Mouse (Mus musculus) MEL (cell line): ENCODE data around the gene Gm20425. TPM values are rescaled to one million over a fixed set of nuclear protein-coding genes. Genes with fewer than 3 reads are reported as not detected.

ENCODE experiments used
- DNase-seq: peaks from one replicate; pipeline ENCODE4 v3.0.0; 2011; ENCODE audit warnings: low read depth, low spot score
- H3K27ac ChIP-seq: 2 replicates; pipeline ENCODE4 v1.5.1; 2012; ENCODE audit warnings: low read depth, mild to moderate bottlenecking, control low read depth, low read length, moderate library complexity; ENCODE audit not compliant: control insufficient read depth
- H3K27me3 ChIP-seq, 2 experiments: fragments of 150-350 bp in 1 of 2; sonication (generic) in 1 of 2; 2 replicates each; pipeline ENCODE4 v1.6.1; 2012; ENCODE audit warnings: low read length in 2 of 2, mild to moderate bottlenecking in 2 of 2, improper control_type of control experiment in 1 of 2, moderate library complexity in 1 of 2; ENCODE audit not compliant: insufficient read depth in 2 of 2, control insufficient read depth in 1 of 2
- H3K36me3 ChIP-seq, 2 experiments: 2 replicates each; pipeline ENCODE4 v1.6.1; 2012 to 2014; ENCODE audit warnings: low read length in 2 of 2, improper control_type of control experiment in 1 of 2, inconsistent platforms in 1 of 2, mild to moderate bottlenecking in 1 of 2; ENCODE audit not compliant: insufficient read depth in 2 of 2, control insufficient read depth in 1 of 2
- H3K4me1 ChIP-seq, 2 experiments: fragments of 150-350 bp in 1 of 2; sonication (generic) in 1 of 2; 2 replicates each; pipeline ENCODE4 v1.6.1; 2012; ENCODE audit warnings: low read length in 2 of 2, improper control_type of control experiment in 1 of 2, mild to moderate bottlenecking in 1 of 2; ENCODE audit not compliant: insufficient read depth in 2 of 2, control insufficient read depth in 1 of 2
- H3K4me3 ChIP-seq, 2 experiments: fragments of 150-350 bp in 1 of 2; sonication (generic) in 1 of 2; 2 replicates each; pipeline ENCODE4 v1.5.1; 2012; ENCODE audit warnings: low read depth in 2 of 2, low read length in 2 of 2, mild to moderate bottlenecking in 2 of 2, moderate library complexity in 2 of 2, control low read depth in 1 of 2, improper control_type of control experiment in 1 of 2; ENCODE audit not compliant: control insufficient read depth in 1 of 2, insufficient read depth in 1 of 2
- H3K79me2 ChIP-seq: 2 replicates; pipeline ENCODE4 v1.6.1; 2012; ENCODE audit warnings: mild to moderate bottlenecking, low read length, moderate library complexity; ENCODE audit not compliant: control insufficient read depth, poor library complexity, insufficient read depth
- H3K9ac ChIP-seq: 2 replicates; pipeline ENCODE4 v1.6.1; 2012; ENCODE audit warnings: low read depth, mild to moderate bottlenecking, control low read depth, low read length, moderate library complexity; ENCODE audit not compliant: control insufficient read depth, poor library complexity, severe bottlenecking
- H3K9me3 ChIP-seq: fragments of 150-350 bp; sonication (generic); replicated peaks from 2 replicates; pipeline ENCODE4 v1.6.1; 2012; ENCODE audit warnings: mild to moderate bottlenecking, low read length, improper control_type of control experiment, moderate library complexity; ENCODE audit not compliant: insufficient read depth
- CHD2 ChIP-seq: IDR thresholded peaks from 2 replicates; pipeline ENCODE4 v1.6.1; 2011; ENCODE audit warnings: low read length, improper control_type of control experiment
- CTCF ChIP-seq, 3 experiments: IDR thresholded peaks in 2 of 3; conservative IDR thresholded peaks in 1 of 3; 2 replicates each; pipeline ENCODE4 v1.5.1; 2011 to 2012; ENCODE audit warnings: low read length in 3 of 3, low read depth in 2 of 3, mild to moderate bottlenecking in 2 of 3, improper control_type of control experiment in 1 of 3, inconsistent platforms in 1 of 3, mixed read lengths in 1 of 3, moderate library complexity in 1 of 3; ENCODE audit not compliant: control insufficient read depth in 1 of 3, insufficient read depth in 1 of 3, poor library complexity in 1 of 3, severe bottlenecking in 1 of 3
- E2F4 ChIP-seq: IDR thresholded peaks from 2 replicates; pipeline ENCODE4 v1.6.1; 2011; ENCODE audit warnings: low read depth, low read length, improper control_type of control experiment, borderline replicate concordance
- ETS1 ChIP-seq: IDR thresholded peaks from 2 replicates; pipeline ENCODE4 v1.6.1; 2012; ENCODE audit warnings: low read depth, mild to moderate bottlenecking, inconsistent platforms, low read length, improper control_type of control experiment, moderate library complexity
- GATA1 ChIP-seq: IDR thresholded peaks from 2 replicates; pipeline ENCODE4 v1.6.1; 2011; ENCODE audit warnings: low read depth, low read length, improper control_type of control experiment
- HCFC1 ChIP-seq: IDR thresholded peaks from 2 replicates; pipeline ENCODE4 v1.6.1; 2012; ENCODE audit warnings: low read depth, mild to moderate bottlenecking, inconsistent platforms, low read length, improper control_type of control experiment, moderate library complexity
- JUND ChIP-seq: IDR thresholded peaks from 2 replicates; pipeline ENCODE4 v1.6.1; 2011; ENCODE audit warnings: low read depth, mild to moderate bottlenecking, improper control_type of control experiment, low read length
- MAFK ChIP-seq: IDR thresholded peaks from 2 replicates; pipeline ENCODE4 v1.6.1; 2011; ENCODE audit warnings: low read depth, mild to moderate bottlenecking, low read length, improper control_type of control experiment, borderline replicate concordance
- MAZ ChIP-seq: IDR thresholded peaks from 2 replicates; pipeline ENCODE4 v1.6.1; 2012; ENCODE audit warnings: low read depth, mild to moderate bottlenecking, inconsistent platforms, low read length, improper control_type of control experiment
- MEF2A ChIP-seq: IDR thresholded peaks from 2 replicates; pipeline ENCODE4 v1.6.1; 2014; ENCODE audit warnings: low read depth, mild to moderate bottlenecking, inconsistent platforms, low read length, improper control_type of control experiment; ENCODE audit not compliant: poor library complexity, insufficient replicate concordance, severe bottlenecking; ENCODE audit errors: extremely low read depth
- MYB ChIP-seq: IDR thresholded peaks from 2 replicates; pipeline ENCODE4 v1.6.1; 2011; ENCODE audit warnings: mild to moderate bottlenecking, low read depth, low read length, improper control_type of control experiment
- MYC ChIP-seq: IDR thresholded peaks from 2 replicates; pipeline ENCODE4 v1.6.1; 2011; ENCODE audit warnings: low read depth, mild to moderate bottlenecking, low read length, improper control_type of control experiment, moderate library complexity
- NELFE ChIP-seq: IDR thresholded peaks from 2 replicates; pipeline ENCODE4 v1.6.1; 2011; ENCODE audit warnings: low read depth, low read length, improper control_type of control experiment
- NRF1 ChIP-seq: IDR thresholded peaks from 2 replicates; pipeline ENCODE4 v1.6.1; 2014; ENCODE audit warnings: low read depth, mild to moderate bottlenecking, inconsistent platforms, low read length, improper control_type of control experiment, moderate library complexity; ENCODE audit not compliant: poor library complexity, insufficient read depth, severe bottlenecking
- POLR2AphosphoS2 ChIP-seq: IDR thresholded peaks from 2 replicates; pipeline ENCODE4 v1.6.1; 2011; ENCODE audit warnings: low read length, improper control_type of control experiment
- RAD21 ChIP-seq: IDR thresholded peaks from 2 replicates; pipeline ENCODE4 v1.6.1; 2011; ENCODE audit warnings: mild to moderate bottlenecking, low read depth, low read length, improper control_type of control experiment
- RCOR1 ChIP-seq: IDR thresholded peaks from 2 replicates; pipeline ENCODE4 v1.6.1; 2012; ENCODE audit warnings: low read depth, mild to moderate bottlenecking, inconsistent platforms, low read length, improper control_type of control experiment
- SMC3 ChIP-seq: IDR thresholded peaks from 2 replicates; pipeline ENCODE4 v1.6.1; 2011; ENCODE audit warnings: low read depth, low read length, improper control_type of control experiment
- TAL1 ChIP-seq: IDR thresholded peaks from 2 replicates; pipeline ENCODE4 v1.6.1; 2012; ENCODE audit warnings: mild to moderate bottlenecking, inconsistent platforms, low read length, moderate library complexity, mixed read lengths
- USF1 ChIP-seq: IDR thresholded peaks from 2 replicates; pipeline ENCODE4 v1.6.1; 2014; ENCODE audit warnings: low read depth, mild to moderate bottlenecking, inconsistent platforms, low read length, improper control_type of control experiment, moderate library complexity
- USF2 ChIP-seq, 2 experiments: IDR thresholded peaks; 2 replicates each; pipeline ENCODE4 v1.6.1; 2011 to 2012; ENCODE audit warnings: improper control_type of control experiment in 2 of 2, low read length in 2 of 2, borderline replicate concordance in 1 of 2, inconsistent platforms in 1 of 2, low read depth in 1 of 2, mild to moderate bottlenecking in 1 of 2; ENCODE audit not compliant: insufficient read depth in 1 of 2
- ZKSCAN1 ChIP-seq: IDR thresholded peaks from 2 replicates; pipeline ENCODE4 v1.6.1; 2012; ENCODE audit warnings: low read depth, mild to moderate bottlenecking, inconsistent platforms, low read length, improper control_type of control experiment, moderate library complexity
- ZMIZ1 ChIP-seq: IDR thresholded peaks from 2 replicates; pipeline ENCODE4 v1.6.1; 2012; ENCODE audit warnings: low read depth, mild to moderate bottlenecking, inconsistent platforms, low read length, improper control_type of control experiment, moderate library complexity
- polyA plus RNA-seq, 2 experiments: library from polyadenylated mRNA; stranded (reverse) in 1 of 2; unstranded in 1 of 2; fragments of >175 nt in 1 of 2; fragments of >200 nt in 1 of 2; gene quantifications; 2 replicates each; pipeline versions ENCODE4 v1.2.1 to v1.2.4; 2012; ENCODE audit warnings: low replicate concordance in 2 of 2, low read depth in 1 of 2; ENCODE audit not compliant: insufficient read length in 2 of 2, insufficient read depth in 1 of 2, missing spikeins in 1 of 2
- total RNA-seq: library from RNA; depleted of rRNA; stranded (reverse); fragments of 300-350 nt; gene quantifications from 2 replicates; pipeline ENCODE4 v1.2.3, GENCODE M21; 2012

The Gm20425 gene
- total and polyA plus RNA-seq, 3 experiments = not detected

- no peaks in the 10 kb centered on the region for H3K79me2 ChIP-seq
- no peaks in the 10 kb centered on the region for H3K27me3 ChIP-seq
- H3K36me3 ChIP-seq = peaks cover 0 to 5% of the 10 kb centered on the region in 2 experiments; a peak in 3 of 4 replicates
- no peak overlapping the region for H3K9ac ChIP-seq
- H3K4me3 ChIP-seq = no peak overlapping the region
- no peaks in the 10 kb centered on the region for H3K9me3 ChIP-seq
- no peak for DNase-seq
- no peak overlapping the region for H3K27ac ChIP-seq
- TF ChIP-seq USF2 (IDR thresholded peaks at IDR 0.05; ENCODE audit: borderline replicate concordance in 1 of 2, insufficient read depth in 1 of 2, low read depth in 1 of 2, low read length in 2 of 2) (no peak), ZKSCAN1 (no peak), TAL1 (no peak), E2F4 (no peak), MAZ (no peak), RAD21 (no peak), ZMIZ1 (no peak), CHD2 (no peak), NELFE (no peak), USF1 (no peak), MYB (no peak)
- peaks cover 0 to 5% of the 10 kb centered on the region in 2 experiments; a peak in 1 of 4 replicates for H3K4me1 ChIP-seq
Observed at GRCm38 (mm10) chr9:103184855-103185254, 45.3 kb downstream of the Gm20425 start.

- DNase-seq = peak; percentile 22
- Histone ChIP-seq H3K27ac (no peak overlapping the region), H3K36me3 (peaks cover 0 to 4% of the 10 kb centered on the region in 2 experiments; a peak in 1 of 4 replicates), H3K27me3 (no peaks in the 10 kb centered on the region), H3K9ac (peak overlapping the region; percentile 29; the same call in 1 of the 2 replicates), H3K79me2 (no peaks in the 10 kb centered on the region), H3K9me3 (no peaks in the 10 kb centered on the region), H3K4me1 (peaks cover 0 to 5% of the 10 kb centered on the region in 2 experiments; a peak in 1 of 4 replicates), H3K4me3 (no peak overlapping the region)
- no peak for TF ChIP-seq RCOR1
Observed at GRCm38 (mm10) chr9:103181886-103182285, 48.2 kb downstream of the Gm20425 start.

- H3K27ac ChIP-seq = peak overlapping the region; percentile 76
- no peaks in the 10 kb centered on the region for H3K27me3 ChIP-seq
- H3K36me3 ChIP-seq = peaks cover 0 to 4% of the 10 kb centered on the region in 2 experiments; a peak in 1 of 4 replicates
- H3K79me2 ChIP-seq = no peaks in the 10 kb centered on the region
- peaks cover 0 to 5% of the 10 kb centered on the region in 2 experiments; a peak in 1 of 4 replicates for H3K4me1 ChIP-seq
- H3K9ac ChIP-seq = peak overlapping the region; percentile 70
- H3K4me3 ChIP-seq = peak overlapping the region; percentile 65 to 67
- H3K9me3 ChIP-seq = no peaks in the 10 kb centered on the region
- peak; percentile 95 for DNase-seq
- TF ChIP-seq RAD21 (no peak), SMC3 (no peak), ETS1 (peak; percentile 63), CTCF (IDR thresholded peaks at IDR 0.05 in 2 of 3, conservative IDR thresholded peaks at IDR 0.05 in 1 of 3; ENCODE audit: control insufficient read depth in 1 of 3, insufficient read depth in 1 of 3, low read depth in 2 of 3, low read length in 3 of 3, poor library complexity in 1 of 3, severe bottlenecking in 1 of 3) (no peak), TAL1 (0 out of 2 replicates have a peak, but pooled peaks have one; percentile 4), JUND (no peak), MAFK (no peak), NRF1 (0 out of 2 replicates have a peak, but pooled peaks have one; percentile 35), E2F4 (no peak), MEF2A (no peak), POLR2AphosphoS2 (no peak), GATA1 (peak; percentile 72), USF1 (no peak), MYC (no peak), HCFC1 (peak; percentile 61; the same call in 1 of the 2 replicates)
Observed at GRCm38 (mm10) chr9:103180807-103181565, 49.1 kb downstream of the Gm20425 start.
